Mouse (Mus musculus): Measurements from ENCODE around the gene Erc2.

Gene Erc2

GRCm38 (mm10) chr14:28288926-28289325 lies 666.7 kb downstream of the Erc2 start:
- DNase-seq (ENCODE audit: low spot score in 2 of 2) = no peak

- DNase-seq (ENCODE audit: low spot score in 2 of 2) = no peak
Observed at GRCm38 (mm10) chr14:28293921-28294320, 671.7 kb downstream of the Erc2 start.

- DNase-seq (ENCODE audit: low spot score in 2 of 2) = no peak
Observed at GRCm38 (mm10) chr14:28295145-28295544, 672.9 kb downstream of the Erc2 start.

- DNase-seq (ENCODE audit: low spot score in 2 of 2) = no peak
Observed at GRCm38 (mm10) chr14:28300095-28300494, 677.9 kb downstream of the Erc2 start.

- DNase-seq (ENCODE audit: low spot score in 2 of 2) = no peak
Observed at GRCm38 (mm10) chr14:28301251-28301650, 679.0 kb downstream of the Erc2 start.

- DNase-seq (ENCODE audit: low spot score in 2 of 2) = no peak
Observed at GRCm38 (mm10) chr14:28304131-28304530, 681.9 kb downstream of the Erc2 start.

GRCm38 (mm10) chr14:28308661-28309060 lies 686.4 kb downstream of the Erc2 start:
- no peak for DNase-seq (ENCODE audit: low spot score in 2 of 2)

- no peak for DNase-seq (ENCODE audit: low spot score in 2 of 2)
Observed at GRCm38 (mm10) chr14:28316851-28317250, 694.6 kb downstream of the Erc2 start.

- no peak for DNase-seq (ENCODE audit: low spot score in 2 of 2)
Observed at GRCm38 (mm10) chr14:28321916-28322534, 699.8 kb downstream of the Erc2 start.

- no peak for DNase-seq (ENCODE audit: low spot score in 2 of 2)
Observed at GRCm38 (mm10) chr14:28323243-28323642, 701.0 kb downstream of the Erc2 start.

- DNase-seq (ENCODE audit: low spot score in 2 of 2) = no peak
Observed at GRCm38 (mm10) chr14:28323727-28324126, 701.5 kb downstream of the Erc2 start.

GRCm38 (mm10) chr14:28326456-28326855 lies 704.2 kb downstream of the Erc2 start:
- DNase-seq (ENCODE audit: low spot score in 2 of 2) = no peak

GRCm38 (mm10) chr14:28328512-28328911 lies 706.3 kb downstream of the Erc2 start:
- DNase-seq (ENCODE audit: low spot score in 2 of 2) = no peak

GRCm38 (mm10) chr14:28331108-28331507 lies 708.9 kb downstream of the Erc2 start:
- no peak for DNase-seq (ENCODE audit: low spot score in 2 of 2)

GRCm38 (mm10) chr14:28332351-28332953 lies 710.2 kb downstream of the Erc2 start:
- DNase-seq (ENCODE audit: low spot score in 2 of 2) = no peak

- no peak for DNase-seq (ENCODE audit: low spot score in 2 of 2)
Observed at GRCm38 (mm10) chr14:28339146-28339545, 716.9 kb downstream of the Erc2 start.

GRCm38 (mm10) chr14:28349129-28349528 lies 726.9 kb downstream of the Erc2 start:
- DNase-seq (ENCODE audit: low spot score in 2 of 2) = no peak

- DNase-seq (ENCODE audit: low spot score in 2 of 2) = no peak
Observed at GRCm38 (mm10) chr14:28356031-28356430, 733.8 kb downstream of the Erc2 start.

- no peak for DNase-seq (ENCODE audit: low spot score in 2 of 2)
Observed at GRCm38 (mm10) chr14:28359502-28359901, 737.3 kb downstream of the Erc2 start.

- DNase-seq (ENCODE audit: low spot score in 2 of 2) = no peak
Observed at GRCm38 (mm10) chr14:28359983-28360382, 737.8 kb downstream of the Erc2 start.

- DNase-seq (ENCODE audit: low spot score in 2 of 2) = no peak
Observed at GRCm38 (mm10) chr14:28362336-28362735, 740.1 kb downstream of the Erc2 start.

- no peak for DNase-seq (ENCODE audit: low spot score in 2 of 2)
Observed at GRCm38 (mm10) chr14:28370713-28371112, 748.5 kb downstream of the Erc2 start.

- no peak for DNase-seq (ENCODE audit: low spot score in 2 of 2)
Observed at GRCm38 (mm10) chr14:28371651-28372050, 749.4 kb downstream of the Erc2 start.

- no peak for DNase-seq (ENCODE audit: low spot score in 2 of 2)
Observed at GRCm38 (mm10) chr14:28375642-28376091, 753.4 kb downstream of the Erc2 start.

Measured in thymus, postnatal 10 days (tissue).